Mouse (Mus musculus): Measurements from ENCODE around the gene Gm10638. TPM values are rescaled to one million over a fixed set of nuclear protein-coding genes. Genes with fewer than 3 reads are reported as not detected.

The Gm10638 gene
- polyA plus RNA-seq, 1 experiment from 2014 or later, result 9.3 TPM

GRCm38 (mm10) chr8:86791542-86791941 is 46.0 kb downstream of the Gm10638 start:
- Histone ChIP-seq H3K27me3 (no peaks in the 10 kb centered on the region), H3K4me3 (replicated peaks) (no peak overlapping the region), H3K9me3 (no peaks in the 10 kb centered on the region), H3K27ac (no peak overlapping the region), H3K9ac (replicated peaks) (no peak overlapping the region), H3K4me2 (no peak overlapping the region), H3K4me1 (replicated peaks) (peaks cover 16% of the 10 kb centered on the region), H3K36me3 (no peaks in the 10 kb centered on the region)
- WGBS, result 86% methylated on average over 6 of the region's 6 CpGs
- no peak for ATAC-seq (ENCODE audit: insufficient number of reproducible peaks, insufficient read depth, low FRiP score, low TSS enrichment, low read depth)

- Histone ChIP-seq H3K36me3 (no peaks in the 10 kb centered on the region), H3K27me3 (no peaks in the 10 kb centered on the region), H3K4me2 (no peak overlapping the region), H3K27ac (no peak overlapping the region), H3K4me1 (replicated peaks) (no peaks in the 10 kb centered on the region), H3K9ac (replicated peaks) (no peak overlapping the region), H3K4me3 (replicated peaks) (no peak overlapping the region), H3K9me3 (no peaks in the 10 kb centered on the region)
- WGBS, result 43% methylated on average over 6 of the region's 6 CpGs
- ATAC-seq (ENCODE audit: insufficient number of reproducible peaks, insufficient read depth, low FRiP score, low TSS enrichment, low read depth), result no peak
Observed at GRCm38 (mm10) chr8:86794716-86795115, 49.2 kb downstream of the Gm10638 start.

Other genes starting within 250 kb of the Gm10638 start
- gene Abcc12, start 165.0 kb upstream of the Gm10638 start, polyA plus RNA-seq (2016; fragmentation: Nextera tagmentation; extraction: Ambion mirVana), result 0.04 TPM in 1 of 2 replicates, not detected in the other
- 61.7 and 62.6 TPM in 2 replicates for gene Lonp2, start 121.7 kb upstream of the Gm10638 start, polyA plus RNA-seq (2016; fragmentation: Nextera tagmentation; extraction: Ambion mirVana)
- gene Siah1a, start 235 bp downstream of the Gm10638 start, polyA plus RNA-seq (2016; fragmentation: Nextera tagmentation; extraction: Ambion mirVana), result 72.9 and 74.3 TPM in 2 replicates
- 11.9 and 12.4 TPM in 2 replicates for gene N4bp1, start 139.6 kb downstream of the Gm10638 start, polyA plus RNA-seq (2016; fragmentation: Nextera tagmentation; extraction: Ambion mirVana)